Mouse (Mus musculus) lung, postnatal 0 days (tissue): ENCODE results near the gene Taok3.

Experiments used
- CTCF ChIP-seq: IDR thresholded peaks from 2 replicates; pipeline ENCODE4 v1.5.1; 2016; ENCODE audit warnings: antibody characterized with exemption, mild to moderate bottlenecking
- EP300 ChIP-seq: IDR thresholded peaks from 2 replicates; pipeline ENCODE4 v1.6.1; 2016; ENCODE audit warnings: antibody characterized with exemption, mild to moderate bottlenecking, control low read depth

- TF ChIP-seq CTCF (no peak), EP300 (no peak)
Observed at GRCm38 (mm10) chr5:117231059-117231458, 111.1 kb downstream of the Taok3 start.
